Mouse (Mus musculus) Patski (cell line): ENCODE data around the gene Mfsd4b4. TPM values are rescaled to one million over a fixed set of nuclear protein-coding genes. Genes with fewer than 3 reads are reported as not detected.

ENCODE experiments used
- ATAC-seq: fragments of 100-300 bp; one replicate; pipeline ENCODE4 v1.8.0; 2021
- CTCF ChIA-PET: fragments of 350-600 bp; sonication (Branson Sonifier 250); formaldehyde crosslinking; loops from one replicate; lab custom pipeline; 2022; ENCODE audit warnings: inconsistent platforms; lab: Charles Lee
- POLR2A ChIA-PET: fragments of 350-600 bp; sonication (Branson Sonifier 250); formaldehyde crosslinking; loops from one replicate; lab custom pipeline; 2022; ENCODE audit warnings: antibody characterized with exemption, inconsistent platforms; lab: Charles Lee
- DNase-seq: peaks from one replicate; pipeline ENCODE4 v3.0.0-alpha.2; 2011; ENCODE audit warnings: low read depth, low spot score
- H3K27me3 ChIP-seq: fragments of 371-371 bp; one replicate; pipeline ENCODE4 v1.5.1; 2021
- CTCF ChIP-seq: fragments of 100-300 bp; IDR thresholded peaks from one replicate; pipeline ENCODE4 v1.5.1; 2021
- in situ Hi-C: fragments of 300-500 bp; cut with MboI; formaldehyde crosslinking; loops from 3 replicates; pipeline ENCODE4 v1.11.1; 2018; ENCODE audit warnings: low pct_unique_long_range_greater_than_20kb, mixed read lengths
- polyA plus RNA-seq: library from polyadenylated mRNA; unstranded; gene quantifications from one replicate; pipeline ENCODE4 v1.2.3, GENCODE M21; 2021

Mfsd4b4 gene
- polyA plus RNA-seq, 1 experiment from 2014 or later = 7.5 TPM

- POLR2A ChIA-PET = no interaction called here
- DNase-seq (no peak), ATAC-seq (no peak)
- no peak for TF ChIP-seq CTCF
- no peaks in the 10 kb centered on the region for H3K27me3 ChIP-seq
- CTCF ChIA-PET = interaction anchor here (0.9 to 1.8 kb wide), 4 partner anchors 10 to 83 kb away, joined by 3 to 4 read pairs (median 3); no protein-coding TSS in a partner anchor
- in situ Hi-C loops = no loop called here
Observed at GRCm38 (mm10) chr10:39893702-39894697, 5.0 kb downstream of the Mfsd4b4 start.

- POLR2A ChIA-PET = no interaction called here
- in situ Hi-C loops = no loop called here
- DNase-seq = no peak
- no peak for ATAC-seq
- TF ChIP-seq CTCF = no peak
- no peaks in the 10 kb centered on the region for H3K27me3 ChIP-seq
- CTCF ChIA-PET = no interaction called here
Observed at GRCm38 (mm10) chr10:39888621-39889020, 10.4 kb downstream of the Mfsd4b4 start.

GRCm38 (mm10) chr10:39865509-39865908 lies 33.5 kb downstream of the Mfsd4b4 start:
- DNase-seq = no peak
- in situ Hi-C loops = no loop called here
- CTCF ChIA-PET = interaction anchor here (0.7 kb wide), 1 partner anchor 27 kb away, joined by 3 read pairs; no protein-coding TSS in a partner anchor
- ATAC-seq = no peak
- POLR2A ChIA-PET = no interaction called here
- no peak for TF ChIP-seq CTCF
- no peaks in the 10 kb centered on the region for H3K27me3 ChIP-seq

- in situ Hi-C loops = no loop called here
- ChIA-PET CTCF (interaction anchor here (1.0 to 1.2 kb wide), 2 partner anchors 52 to 93 kb away, joined by 3 to 4 read pairs; no protein-coding TSS in a partner anchor), POLR2A (no interaction called here)
- no peaks in the 10 kb centered on the region for H3K27me3 ChIP-seq
- no peak for TF ChIP-seq CTCF
- no peak for ATAC-seq
- no peak for DNase-seq
Observed at GRCm38 (mm10) chr10:39842621-39843020, 56.4 kb downstream of the Mfsd4b4 start.

Other genes starting within 250 kb of the Mfsd4b4 start
- gene Rev3l, start 167.1 kb downstream of the Mfsd4b4 start, polyA plus RNA-seq = 21.8 TPM
- 0.09 TPM for gene Mfsd4b2, start 27.7 kb upstream of the Mfsd4b4 start, polyA plus RNA-seq
- 0.74 TPM for gene Mfsd4b3, start 60.9 kb upstream of the Mfsd4b4 start, polyA plus RNA-seq
- 0.12 TPM for gene Mfsd4b5, start 87.4 kb upstream of the Mfsd4b4 start, polyA plus RNA-seq
- 2.2 TPM for gene Mfsd4b1, start 126.0 kb upstream of the Mfsd4b4 start, polyA plus RNA-seq
- gene Slc16a10, start 243.0 kb upstream of the Mfsd4b4 start, polyA plus RNA-seq = 9.1 TPM